Mouse (Mus musculus) G1E (cell line): ENCODE measurements around the gene Btbd9.

Experiments used
- CTCF ChIP-seq: IDR thresholded peaks from 2 replicates; pipeline ENCODE4 v1.5.1; 2012; ENCODE audit warnings: low read depth, low read length, inconsistent platforms, mixed read lengths
- GATA1 ChIP-seq: IDR thresholded peaks from 2 replicates; pipeline ENCODE4 v1.6.1; 2012; ENCODE audit warnings: borderline replicate concordance, low read length, inconsistent platforms, mixed read lengths
- GATA2 ChIP-seq: IDR thresholded peaks from 2 replicates; pipeline ENCODE4 v1.6.1; 2012; ENCODE audit warnings: low read depth, low read length, inconsistent platforms, borderline replicate concordance
- POLR2AphosphoS5 ChIP-seq: IDR thresholded peaks from 2 replicates; pipeline ENCODE4 v1.6.1; 2012; ENCODE audit warnings: low read depth, low read length, inconsistent platforms; ENCODE audit not compliant: insufficient replicate concordance
- TAL1 ChIP-seq: conservative IDR thresholded peaks from 2 replicates; pipeline ENCODE4 v1.6.1; 2012; ENCODE audit warnings: low read depth, low read length, inconsistent platforms, mixed read lengths

- no peak for TF ChIP-seq CTCF
- TF ChIP-seq GATA1 = no peak
- TF ChIP-seq TAL1 = no peak
- no peak for TF ChIP-seq POLR2AphosphoS5
- TF ChIP-seq GATA2 = no peak
These were observed 338.7 kb downstream of the Btbd9 start for GRCm38 (mm10) chr17:30237600-30237999.
